Mouse (Mus musculus) adipocyte (in vitro differentiated cells): Measurements from ENCODE around the gene Ddx19b.
"Not testable (repeated sequence)": the region's sequence is repeated elsewhere in the genome, so short reads cannot be mapped to it uniquely, and the experiment has no call there.

Experiments used
- DNase-seq: peaks from one replicate; pipeline ENCODE4 v3.0.0-alpha.2; 2016; ENCODE audit warnings: low spot score

Gene Ddx19b

DNA sequence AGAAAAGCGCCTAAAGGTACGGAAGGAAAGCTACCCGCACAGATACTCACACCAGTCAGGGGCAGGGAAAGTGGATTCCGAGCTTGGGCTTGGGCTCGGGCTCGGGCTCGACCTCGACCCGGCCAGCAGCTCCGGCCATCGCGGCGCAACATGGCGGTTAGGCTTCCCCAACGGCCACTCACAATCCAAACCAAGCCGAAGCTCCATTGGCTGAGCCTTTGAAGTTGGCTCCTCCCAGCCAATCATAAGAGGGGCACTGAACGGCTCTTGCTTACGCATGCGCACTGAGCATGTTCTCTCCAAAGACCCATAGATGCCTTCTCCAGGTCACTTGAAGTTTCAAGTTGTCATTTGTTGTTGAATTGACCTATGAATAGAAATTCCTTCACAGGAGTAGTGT is at the start of gene Ddx19b:
Gene Ddx19b, minus strand, starts transcription at position 180 of the 400 bp plus-strand sequence.
- DNase-seq = no peak

DNA sequence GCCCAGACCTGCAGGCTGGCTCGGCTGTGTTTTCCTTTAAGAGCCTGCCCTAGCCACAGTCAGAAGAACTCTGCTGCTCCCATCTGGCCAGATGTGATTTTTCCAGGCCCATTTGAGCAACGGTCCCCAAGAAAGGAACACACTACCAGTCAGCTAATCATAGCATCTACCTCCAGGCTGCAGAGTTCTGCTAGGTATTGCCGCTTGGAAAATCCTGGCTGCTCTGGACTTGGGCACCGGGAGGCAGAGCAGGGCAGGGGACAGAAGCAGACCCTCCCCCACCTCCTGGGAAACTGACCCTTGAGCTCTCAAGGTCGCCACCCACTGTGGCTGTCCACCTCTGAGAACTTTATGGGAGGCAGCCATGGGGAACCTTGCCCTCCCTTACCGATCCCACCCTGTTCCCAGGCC is 48.3 kb upstream of the Ddx19b start:
- DNase-seq = peak; percentile 81

DNA sequence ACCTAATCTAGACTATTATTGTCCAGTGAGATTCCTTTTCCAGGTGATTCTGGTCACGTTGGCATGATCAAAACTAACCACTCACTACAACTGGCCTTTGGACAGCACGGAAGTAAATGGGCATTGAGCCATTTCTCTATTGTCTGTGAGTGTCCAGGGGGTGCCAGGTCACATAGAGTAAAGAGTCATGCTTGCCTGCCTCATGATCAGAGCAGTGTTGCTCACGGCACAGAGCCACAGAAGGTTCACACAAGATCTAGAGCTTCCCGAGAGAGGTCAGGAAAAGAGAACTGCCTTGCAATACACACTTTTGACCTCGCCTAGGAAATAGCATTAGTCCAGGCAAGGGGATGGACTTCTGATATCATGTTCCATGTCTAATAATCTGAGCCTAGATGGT is 47.9 kb upstream of the Ddx19b start:
- no peak for DNase-seq

DNA sequence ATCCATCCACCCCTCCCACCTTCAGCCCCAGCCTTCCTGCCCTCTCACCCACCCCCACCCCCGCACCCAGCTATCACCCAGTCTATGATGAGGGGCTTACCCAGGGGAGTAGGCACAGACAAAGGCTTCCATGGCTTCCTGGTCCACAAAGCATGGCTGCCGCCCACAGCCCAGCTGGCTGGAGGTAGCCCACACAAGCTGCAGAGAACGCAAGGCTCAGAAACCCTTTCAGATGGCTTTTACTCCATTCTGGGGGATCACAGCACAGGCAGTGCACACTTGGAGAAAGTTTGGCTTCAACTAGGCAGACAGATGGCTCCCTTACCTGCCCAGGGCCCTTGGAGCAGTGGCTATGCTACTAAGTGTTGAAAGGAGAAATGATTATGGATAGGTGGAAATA is 44.4 kb upstream of the Ddx19b start:
- no peak for DNase-seq

DNA sequence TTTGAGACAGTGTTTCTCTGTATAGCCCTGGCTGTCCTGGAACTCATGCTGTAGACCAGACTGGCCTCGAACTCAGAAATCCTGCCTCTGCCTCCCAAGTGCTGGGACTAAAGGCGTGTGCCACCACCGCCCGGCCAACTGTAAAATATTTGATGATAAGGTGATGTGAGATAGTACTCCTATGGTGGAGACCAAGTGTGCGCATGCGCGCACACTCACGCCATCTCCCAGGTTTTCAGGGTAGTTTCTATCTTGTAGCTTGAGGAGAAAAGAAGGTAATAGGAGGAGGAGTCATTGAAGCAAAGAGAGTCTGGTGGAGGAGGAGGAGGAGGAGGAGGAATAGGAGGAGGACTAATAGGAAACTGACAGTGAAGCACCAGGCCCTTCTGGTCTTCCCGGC is 37.1 kb upstream of the Ddx19b start:
- DNase-seq = not testable (repeated sequence)

DNA sequence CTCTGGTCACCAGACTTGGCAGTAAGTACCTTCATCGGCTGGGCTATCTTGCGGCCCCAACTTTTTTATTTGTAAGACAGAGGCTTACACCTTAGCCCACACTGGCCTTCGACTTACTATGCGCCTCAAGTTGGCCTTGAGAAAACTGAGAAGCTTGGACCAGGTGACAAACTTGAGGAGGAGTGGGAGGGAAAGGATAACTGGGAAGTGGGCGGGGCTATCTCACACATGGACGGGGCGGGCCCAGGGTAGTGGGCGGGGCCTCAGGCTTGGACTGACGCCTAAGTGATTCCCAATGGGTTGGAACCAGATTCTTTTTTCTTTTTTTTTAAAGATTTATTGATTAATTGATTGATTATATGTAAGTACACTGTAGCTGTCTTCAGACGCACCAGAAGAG is 35.9 kb upstream of the Ddx19b start:
- no peak for DNase-seq

DNA sequence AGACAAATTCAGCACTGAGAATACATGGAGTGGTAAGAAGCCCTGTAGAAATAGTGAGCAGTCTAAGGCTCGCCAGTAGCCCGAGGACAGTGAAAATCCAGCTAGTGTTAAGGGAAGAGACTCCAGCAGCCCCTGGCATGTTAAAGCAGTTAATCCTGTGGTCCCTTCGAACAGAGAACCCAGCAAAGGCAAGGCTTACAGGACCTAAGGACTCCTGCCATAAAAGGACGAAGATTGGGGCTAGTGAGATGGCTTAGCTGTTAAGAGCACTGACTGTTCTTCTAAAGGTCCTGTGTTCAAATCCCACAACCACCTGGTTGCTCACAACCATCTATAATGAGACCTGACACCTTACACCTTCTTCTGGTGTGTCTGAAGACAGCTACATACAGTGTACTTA is 34.8 kb upstream of the Ddx19b start:
- no peak for DNase-seq

DNA sequence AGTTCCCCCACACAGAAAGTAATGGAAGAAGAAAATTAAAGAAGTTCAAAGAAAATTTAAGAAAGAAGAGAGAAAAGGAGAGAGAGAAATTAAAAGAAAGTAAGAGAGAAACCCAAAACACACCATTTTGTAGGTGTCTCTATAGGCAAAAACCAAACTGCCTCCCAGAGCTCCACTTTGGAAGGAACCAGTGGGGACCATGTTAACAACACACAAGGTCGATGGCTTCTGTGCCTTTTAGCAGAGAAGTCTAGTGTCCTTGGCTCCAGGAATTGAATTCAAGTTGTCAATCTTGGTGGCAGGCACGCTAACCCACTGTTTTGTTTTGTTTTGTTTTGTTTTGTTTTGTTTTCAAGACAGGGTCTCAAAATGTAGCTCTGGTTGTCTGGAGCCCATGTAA is 31.3 kb upstream of the Ddx19b start:
- DNase-seq = no peak

DNA sequence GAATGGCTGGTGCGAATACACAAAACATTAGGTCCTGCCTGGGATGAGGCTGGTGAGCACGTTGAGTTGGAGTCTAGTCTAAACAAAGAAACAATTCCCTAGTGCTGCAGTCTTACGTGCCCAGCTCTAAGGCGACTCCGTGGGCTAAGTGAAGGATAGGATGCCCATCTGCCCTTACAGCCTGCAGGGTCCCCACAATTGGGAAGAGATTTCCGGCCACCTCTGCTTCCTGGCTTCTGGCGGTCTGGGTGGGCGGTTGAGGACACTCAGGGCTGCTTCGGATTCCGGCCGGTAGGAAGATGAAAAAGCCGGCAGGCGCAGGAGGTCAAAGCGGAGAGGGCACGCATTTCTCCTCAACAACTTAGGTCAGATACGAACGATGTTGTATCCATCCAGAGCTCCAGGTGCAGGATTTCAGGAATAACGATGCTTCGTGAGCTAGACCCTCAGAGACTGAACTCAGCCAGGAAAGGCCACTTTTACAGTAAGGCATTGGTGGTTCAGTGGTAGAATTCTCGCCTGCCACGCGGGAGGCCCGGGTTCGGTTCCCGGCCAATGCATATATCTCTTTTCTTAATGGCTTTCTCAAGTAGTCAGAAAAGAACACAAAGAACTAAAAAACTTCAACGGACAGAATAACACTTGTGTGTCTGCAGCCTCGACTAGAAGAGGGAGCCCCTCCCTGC is 30.7 kb upstream of the Ddx19b start:
- no peak for DNase-seq

DNA sequence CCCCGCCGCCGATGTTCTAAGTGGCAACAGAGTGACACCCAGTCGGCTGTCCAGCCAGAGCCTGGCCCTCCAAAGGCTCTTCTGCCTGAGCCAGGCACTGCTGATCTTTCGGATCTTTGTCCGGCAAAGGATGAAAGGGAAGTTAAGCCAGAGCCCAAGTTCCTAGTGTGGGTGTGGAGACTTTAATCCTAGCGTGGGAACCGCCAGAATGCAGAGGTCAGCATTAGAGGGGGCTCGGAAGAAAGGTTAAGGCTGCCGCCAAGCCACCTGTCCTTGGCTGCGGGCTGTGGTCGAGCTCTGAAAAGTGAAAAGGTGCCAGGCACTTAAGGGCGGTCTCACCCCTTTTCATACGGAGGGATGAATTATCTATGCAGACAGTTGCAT is 30.1 kb upstream of the Ddx19b start:
- no peak for DNase-seq

DNA sequence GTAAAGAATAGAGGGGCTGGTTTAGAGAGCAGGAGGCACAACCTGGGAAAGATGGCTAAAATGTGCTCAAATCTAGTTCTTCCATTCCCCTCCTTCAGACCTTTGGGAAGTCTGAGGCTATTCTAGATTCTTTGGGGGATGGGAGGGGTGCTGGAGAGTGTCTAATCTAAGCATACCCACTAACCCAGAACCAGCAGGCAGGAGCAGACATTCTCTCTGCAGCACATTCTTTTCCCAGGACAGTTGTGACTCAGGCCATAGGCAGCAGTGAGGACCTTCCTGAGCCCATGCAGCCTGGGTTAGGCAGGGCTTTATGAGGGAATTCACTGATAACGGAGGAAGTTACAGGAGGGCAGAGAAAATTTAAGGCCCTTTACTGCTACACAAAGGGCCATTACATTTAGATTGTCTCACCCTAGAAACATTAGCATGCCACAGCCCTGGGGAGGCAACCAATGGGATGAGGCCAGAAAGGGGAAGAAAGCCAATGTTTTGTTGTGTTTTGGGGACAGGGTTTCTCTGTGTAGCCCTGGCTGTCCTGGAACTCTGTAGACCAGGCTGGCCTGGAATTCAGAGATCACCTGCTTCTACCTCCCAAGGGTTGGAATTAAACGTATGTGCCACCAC is 27.5 kb upstream of the Ddx19b start:
- DNase-seq = no peak

DNA sequence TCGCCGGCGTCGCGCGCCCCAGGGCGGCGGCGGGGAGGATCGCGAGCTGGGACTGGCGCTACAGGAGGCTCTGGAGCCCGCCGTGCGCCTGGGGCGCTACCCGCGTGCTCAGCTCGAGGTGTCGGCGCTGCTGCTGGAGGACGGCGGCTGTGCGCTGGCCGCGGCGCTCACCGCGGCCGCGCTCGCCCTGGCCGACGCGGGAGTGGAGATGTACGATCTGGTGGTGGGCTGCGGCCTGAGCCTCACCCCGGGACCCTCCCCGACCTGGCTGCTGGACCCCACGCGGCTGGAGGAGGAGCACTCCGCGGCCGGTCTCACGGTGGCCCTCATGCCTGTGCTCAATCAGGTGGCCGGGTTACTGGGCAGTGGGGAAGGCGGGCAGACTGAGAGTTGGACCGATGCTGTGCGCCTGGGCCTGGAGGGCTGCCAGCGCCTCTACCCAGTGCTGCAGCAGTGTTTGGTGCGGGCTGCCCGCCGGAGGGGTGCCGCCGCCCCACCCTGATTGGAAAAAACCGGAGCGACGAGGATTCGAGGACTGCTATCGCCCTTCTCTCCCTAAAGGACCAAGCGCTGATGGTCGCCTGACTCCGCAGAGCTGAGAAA is 25.2 kb upstream of the Ddx19b start:
- peak; percentile 58 for DNase-seq

DNA sequence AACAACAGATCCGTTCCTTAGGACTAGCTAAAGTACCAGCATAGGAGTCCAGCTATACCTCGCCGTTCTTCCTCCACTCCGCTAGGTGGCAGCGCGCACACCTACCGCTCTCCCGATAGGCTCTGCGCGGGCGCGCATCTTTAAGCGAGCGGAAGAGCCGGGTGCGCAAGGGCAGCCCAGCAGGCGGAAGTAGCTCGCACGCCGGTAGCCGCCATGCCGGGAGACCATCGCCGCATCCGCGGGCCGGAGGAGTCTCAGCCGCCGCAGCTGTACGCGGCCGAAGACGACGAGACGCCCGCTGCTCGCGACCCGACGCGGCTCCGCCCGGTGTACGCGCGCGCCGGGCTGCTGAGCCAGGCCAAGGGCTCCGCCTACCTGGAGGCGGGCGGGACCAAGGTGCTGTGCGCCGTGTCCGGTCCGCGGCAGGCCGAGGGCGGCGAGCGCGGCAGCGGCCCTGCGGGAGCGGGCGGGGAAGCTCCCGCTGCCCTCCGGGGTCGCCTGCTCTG is 24.7 kb upstream of the Ddx19b start, which contains the start of gene Exosc6:
Gene Exosc6, plus strand, starts transcription at position 182 of the 506 bp plus-strand sequence.
- peak; percentile 96 for DNase-seq

DNA sequence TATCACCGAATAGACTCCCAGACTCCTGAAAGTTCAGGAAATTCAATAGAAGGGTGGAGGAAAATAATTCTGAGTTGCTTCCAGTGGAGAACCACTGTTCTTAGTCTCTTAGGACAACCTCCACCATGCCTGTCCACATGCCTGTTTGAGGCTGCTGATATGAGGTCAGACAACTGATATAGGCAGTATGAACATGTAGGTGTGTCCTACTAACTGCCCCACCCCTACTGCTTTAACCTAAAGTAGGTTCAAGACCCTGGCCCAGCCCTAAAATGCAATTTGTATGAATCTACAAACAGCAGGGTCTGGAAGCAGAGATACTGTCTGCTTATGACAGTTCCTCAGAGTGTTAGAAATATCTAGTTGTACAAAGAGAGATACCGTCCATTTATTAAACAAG is 24.1 kb upstream of the Ddx19b start:
- no peak for DNase-seq

DNA sequence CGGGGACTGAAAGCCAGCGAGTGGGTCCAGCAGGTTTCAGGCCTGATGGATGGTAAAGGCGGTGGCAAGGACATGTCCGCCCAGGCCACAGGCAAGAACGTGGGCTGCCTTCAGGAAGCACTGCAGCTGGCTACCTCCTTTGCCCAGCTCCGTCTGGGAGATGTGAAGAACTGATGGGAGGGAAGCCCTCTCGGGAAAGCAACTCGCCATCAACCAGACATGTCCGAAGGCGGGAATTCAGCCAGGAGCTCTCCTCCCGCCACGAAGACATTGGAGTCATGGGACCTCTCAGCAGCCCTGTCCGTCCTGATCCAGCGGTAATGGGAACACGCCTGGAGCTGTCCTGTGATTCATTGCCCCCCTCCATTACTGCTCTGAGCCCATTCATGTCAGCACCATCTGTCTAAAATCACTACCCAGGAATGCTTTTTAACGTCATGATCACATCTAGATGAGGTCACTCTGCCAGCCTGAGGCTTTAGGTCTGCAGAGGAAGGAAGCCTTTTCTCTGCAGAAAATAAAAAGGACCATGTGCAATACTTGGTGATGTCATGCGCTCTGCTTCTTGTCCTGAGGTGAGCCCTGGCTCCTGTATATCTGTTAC is 23.6 kb upstream of the Ddx19b start:
- no peak for DNase-seq

DNA sequence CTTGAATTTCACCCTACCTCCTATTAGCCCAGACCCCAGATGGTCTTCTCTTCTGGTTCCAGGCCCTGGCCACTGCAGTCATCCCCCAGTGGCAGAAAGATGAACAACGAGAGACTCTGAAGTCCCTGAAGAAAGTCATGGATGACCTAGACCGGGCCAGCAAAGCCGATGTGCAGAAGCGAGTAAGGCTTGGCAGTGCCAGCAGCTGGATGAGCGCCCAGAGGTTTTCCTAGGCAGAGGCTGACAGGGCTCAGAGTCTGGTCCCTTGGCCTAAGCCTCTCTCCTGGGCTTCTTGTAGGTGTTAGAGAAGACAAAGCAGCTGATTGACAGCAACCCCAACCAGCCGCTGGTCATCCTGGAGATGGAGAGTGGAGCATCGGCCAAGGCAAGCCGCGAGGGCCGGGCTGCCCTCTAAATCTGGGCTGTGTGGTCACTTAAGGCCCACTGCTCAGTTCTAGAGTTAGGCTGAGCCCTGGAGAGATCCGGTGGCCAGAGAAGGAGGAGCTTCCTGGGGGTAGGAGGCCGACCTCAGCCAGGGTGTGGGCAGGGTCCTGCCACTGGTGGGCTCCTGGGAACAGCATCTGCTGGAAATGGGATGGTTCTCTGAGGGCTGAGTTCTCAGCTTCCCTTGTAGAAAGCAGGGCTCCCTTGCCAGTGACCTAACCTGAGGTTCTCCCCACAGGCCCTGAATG is 22.4 kb upstream of the Ddx19b start:
- peak; percentile 78 for DNase-seq

DNA sequence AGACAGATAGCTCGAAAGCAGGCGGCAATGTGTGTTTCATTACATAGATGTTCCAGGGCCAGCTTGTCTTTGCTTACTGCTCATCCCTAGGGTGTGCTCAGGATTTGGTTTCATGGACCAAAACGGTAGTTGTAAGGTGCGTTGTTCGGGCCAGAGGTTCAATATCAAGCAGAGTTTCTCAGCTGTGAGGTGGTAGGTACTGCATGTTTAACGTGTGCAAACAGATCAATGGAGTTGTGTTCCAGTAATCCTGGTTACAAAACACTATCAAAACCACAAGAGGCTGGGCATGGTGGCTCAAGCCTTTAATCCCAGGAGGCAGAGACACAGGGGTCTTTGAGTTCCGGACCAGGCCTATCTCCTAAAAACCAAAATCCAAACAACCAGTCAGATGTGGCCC is 17.6 kb upstream of the Ddx19b start:
- no peak for DNase-seq

DNA sequence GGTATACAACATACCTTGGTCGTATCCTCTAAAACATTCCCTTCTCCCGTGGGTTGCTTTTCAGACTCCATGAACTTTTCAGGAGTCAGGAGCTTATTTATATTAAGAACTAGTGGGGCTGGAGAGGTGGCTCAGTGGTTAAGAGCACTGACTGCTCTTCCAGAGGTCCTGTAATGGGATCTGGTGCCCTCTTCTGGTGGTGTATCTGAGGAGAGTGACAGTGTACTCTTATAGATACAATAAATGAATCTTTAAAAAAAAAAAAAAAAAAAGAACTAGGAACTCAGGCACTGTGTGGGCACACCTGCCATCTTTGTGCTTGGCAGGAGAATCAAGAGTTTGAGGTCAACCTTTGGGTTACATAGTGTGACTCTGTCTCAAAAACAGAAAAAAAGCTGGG is 17.1 kb upstream of the Ddx19b start:
- no peak for DNase-seq

DNA sequence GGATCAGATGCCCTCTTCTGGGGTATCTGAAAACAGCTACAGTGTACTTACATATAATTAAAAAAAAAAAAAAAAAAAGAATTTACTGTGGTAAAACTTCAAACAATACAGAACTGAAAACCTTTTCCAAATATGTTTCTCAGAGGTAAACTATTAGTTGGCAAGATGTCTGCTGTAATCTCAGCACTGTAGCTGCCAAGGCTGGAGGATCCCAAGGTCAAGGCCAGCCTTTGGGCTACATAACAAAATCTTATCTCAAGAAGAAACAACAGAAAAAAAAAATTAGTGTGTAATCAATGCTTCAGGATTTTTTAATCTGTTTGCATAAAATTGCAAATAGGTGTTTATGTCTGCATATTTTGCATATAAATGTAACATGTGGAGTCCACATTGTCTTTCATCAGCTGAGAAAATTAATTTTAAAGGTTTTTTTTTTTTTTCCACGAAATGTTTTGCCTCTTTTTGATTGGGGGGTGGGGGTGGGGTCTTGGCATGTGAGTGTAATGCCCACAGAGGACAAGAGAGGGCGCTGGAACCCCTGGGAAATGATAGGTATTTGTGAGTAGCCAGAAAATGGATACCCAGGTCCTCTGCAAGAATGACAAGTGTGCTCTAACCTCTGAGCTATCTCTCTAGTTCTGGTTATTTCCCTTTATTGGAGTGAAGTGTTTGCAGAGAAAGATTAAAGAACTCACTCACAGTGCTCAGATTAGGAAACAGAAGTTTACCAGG is 12.6 kb upstream of the Ddx19b start:
- no peak for DNase-seq

DNA sequence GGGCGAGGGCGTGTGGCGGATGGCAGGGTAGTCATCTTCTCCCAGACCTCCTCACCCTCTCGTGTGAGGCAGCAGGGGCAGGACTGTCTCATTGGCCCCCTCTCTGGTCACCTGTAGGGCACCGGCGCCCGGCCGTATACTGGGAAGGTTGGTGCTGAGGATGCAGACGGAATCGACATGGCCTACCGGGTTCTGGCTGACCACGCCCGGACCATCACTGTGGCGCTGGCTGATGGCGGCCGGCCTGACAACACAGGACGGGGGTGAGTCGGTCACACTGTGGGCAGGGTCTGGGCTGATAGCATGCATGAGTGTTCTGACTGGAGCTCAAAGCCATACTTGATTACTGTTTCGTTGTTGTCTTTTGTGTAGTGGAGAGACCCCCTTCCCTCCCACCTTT is 11.0 kb upstream of the Ddx19b start:
- DNase-seq = no peak

DNA sequence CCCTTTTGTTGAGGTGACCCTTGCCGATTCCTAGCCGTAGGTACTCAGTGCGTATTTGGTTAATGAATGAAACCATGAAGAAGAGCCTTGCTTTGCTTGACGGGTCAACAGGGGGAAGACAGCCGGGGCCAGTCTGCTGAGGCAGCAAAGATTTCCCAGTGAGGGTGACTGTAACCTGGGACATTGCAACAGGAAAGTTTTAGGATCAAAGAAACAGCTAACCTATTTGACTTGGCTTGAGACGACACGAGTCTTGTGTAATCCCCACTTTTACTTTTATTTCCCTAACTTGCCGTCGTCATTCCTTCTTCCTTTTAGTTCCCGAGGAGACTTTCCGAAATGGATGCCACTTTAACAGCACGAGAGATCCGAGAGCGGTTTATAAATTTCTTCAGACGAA is 5.0 kb upstream of the Ddx19b start:
- DNase-seq = no peak

DNA sequence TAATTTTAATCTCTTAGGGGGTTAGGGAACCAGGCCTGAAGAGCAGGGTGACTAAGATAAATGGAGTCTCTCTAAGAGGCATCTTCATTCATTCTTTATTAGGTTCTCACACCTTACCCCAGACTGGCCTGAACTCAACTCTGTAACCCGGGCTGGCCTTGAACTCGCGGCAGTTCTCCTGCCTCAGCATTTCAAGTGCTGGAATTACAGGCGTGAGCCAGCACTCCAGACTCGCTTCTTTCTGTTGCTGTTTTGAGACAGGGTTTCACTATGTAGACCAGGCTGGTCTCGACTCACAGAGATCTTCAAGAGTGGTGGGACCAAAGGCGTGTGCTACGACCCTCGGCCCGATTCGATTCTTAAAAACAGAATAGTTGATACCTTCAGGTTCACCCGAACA is 2.7 kb upstream of the Ddx19b start:
- peak; percentile 56 for DNase-seq
